Mouse (Mus musculus) lung, adult 2 months (tissue): ENCODE results near the gene Evc2. TPM values are rescaled to one million over a fixed set of nuclear protein-coding genes. Genes with fewer than 3 reads are reported as not detected.

Experiments
- DNase-seq: peaks from one replicate; pipeline ENCODE4 v3.0.0; 2022
- H3K4me1 ChIP-seq: fragments of 200-500 bp; 2 replicates; pipeline ENCODE4 v1.6.1; 2011; ENCODE audit warnings: low read length; ENCODE audit not compliant: control insufficient read depth, insufficient read depth
- H3K4me3 ChIP-seq: fragments of 200-500 bp; replicated peaks from 2 replicates; pipeline ENCODE3; 2011; ENCODE audit warnings: low read depth, mild to moderate bottlenecking, control low read depth, low read length; ENCODE audit errors: extremely low read depth
- CTCF ChIP-seq: fragments of 200-500 bp; IDR thresholded peaks from 2 replicates; pipeline ENCODE4 v1.5.1; 2011; ENCODE audit warnings: mild to moderate bottlenecking, low read length, control low read depth; ENCODE audit not compliant: insufficient read depth
- POLR2A ChIP-seq: fragments of 200-500 bp; IDR thresholded peaks from 2 replicates; pipeline ENCODE4 v1.6.1; 2011; ENCODE audit warnings: low read depth, mild to moderate bottlenecking, control low read depth, low read length, borderline replicate concordance; ENCODE audit errors: extremely low read depth
- WGBS: fragments of 180-500 bp; shearing (Covaris S2); methylation state at CpG from one replicate; pipeline ENCODE4 v1.1.7; 2018; 5-methylcytosine and 5-hydroxymethylcytosine counted together
- polyA plus RNA-seq: library from polyadenylated mRNA; depleted of rRNA; stranded (reverse); fragments of >200 nt; gene quantifications from 2 replicates; pipeline ENCODE4 v1.2.3, GENCODE M21; 2012

Gene Evc2
- polyA plus RNA-seq, 1 experiment = 15.2 TPM

GRCm38 (mm10) chr5:37356027-37356426, 17.7 kb downstream of the Evc2 start:
- no peak for DNase-seq
- no peak for TF ChIP-seq POLR2A
- TF ChIP-seq CTCF = no peak
- 83% methylated on average over 8 of the region's 8 CpGs for WGBS
- Histone ChIP-seq H3K4me1 (no peaks in the 10 kb centered on the region), H3K4me3 (no peak overlapping the region)

GRCm38 (mm10) chr5:37362618-37363017, 24.3 kb downstream of the Evc2 start:
- WGBS = 64% methylated on average over 5 of the region's 5 CpGs
- no peak for TF ChIP-seq CTCF
- TF ChIP-seq POLR2A = no peak
- H3K4me1 ChIP-seq = no peaks in the 10 kb centered on the region
- no peak overlapping the region for H3K4me3 ChIP-seq
- DNase-seq = no peak

- 76% methylated on average over 5 of the region's 5 CpGs for WGBS
Measured at GRCm38 (mm10) chr5:37363284-37363683, 25.0 kb downstream of the Evc2 start.

DNA sequence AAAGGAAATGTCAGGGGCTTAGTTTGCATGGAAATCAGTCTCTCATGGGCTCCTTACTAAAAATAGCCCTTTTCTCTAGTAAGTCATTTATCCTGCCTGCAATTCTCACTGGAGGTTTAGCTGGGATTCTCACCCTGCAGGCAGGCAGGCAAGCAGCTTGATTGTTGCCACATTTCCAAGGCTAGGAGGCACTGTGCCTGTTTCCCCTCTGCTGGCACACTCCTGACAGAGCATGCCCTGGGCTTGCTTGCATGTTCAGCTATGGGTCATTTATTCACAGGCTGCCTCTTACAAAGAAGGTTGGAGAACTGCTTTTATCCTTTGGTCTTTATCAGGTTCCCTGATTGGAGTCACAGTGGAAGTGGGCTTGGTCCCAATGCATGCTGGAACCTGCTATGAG, 27.5 kb downstream of the Evc2 start:
- Histone ChIP-seq H3K4me3 (no peak overlapping the region), H3K4me1 (no peaks in the 10 kb centered on the region)
- DNase-seq = no peak
- TF ChIP-seq CTCF (no peak), POLR2A (no peak)

More at GRCm38 (mm10) chr5:37363284-37363683, 25.0 kb downstream of the Evc2 start:
- TF ChIP-seq CTCF (no peak), POLR2A (no peak)
- no peak for DNase-seq
- H3K4me1 ChIP-seq = no peaks in the 10 kb centered on the region
- no peak overlapping the region for H3K4me3 ChIP-seq

- no peak for DNase-seq
- Histone ChIP-seq H3K4me3 (no peak overlapping the region), H3K4me1 (no peaks in the 10 kb centered on the region)
- TF ChIP-seq CTCF = no peak
- TF ChIP-seq POLR2A = no peak
- 82% methylated on average over 8 of the region's 8 CpGs for WGBS
Measured at GRCm38 (mm10) chr5:37368796-37369195, 30.5 kb downstream of the Evc2 start.

DNA sequence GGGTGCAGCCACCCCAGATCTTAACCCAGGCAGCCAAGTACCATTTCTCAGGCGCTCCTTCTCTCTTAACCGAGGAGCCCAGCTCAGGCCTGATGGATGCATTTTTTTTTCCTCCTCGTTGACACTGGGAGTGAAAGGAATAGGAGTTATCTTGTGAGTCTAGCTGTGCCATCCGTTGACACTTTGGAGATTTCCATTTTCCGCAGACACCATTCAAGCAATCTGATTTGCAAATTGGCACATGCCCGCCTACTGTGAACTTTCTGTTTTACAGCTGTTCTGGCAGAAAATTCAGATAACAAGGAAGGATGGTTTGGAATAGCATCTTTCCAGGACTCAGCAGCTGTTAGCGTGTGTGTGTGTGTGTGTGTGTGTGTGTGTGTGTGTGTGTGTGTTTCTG, 39.1 kb downstream of the Evc2 start:
- TF ChIP-seq POLR2A = no peak
- TF ChIP-seq CTCF = no peak
- no peaks in the 10 kb centered on the region for H3K4me1 ChIP-seq
- WGBS = 84% methylated on average over 7 of the region's 7 CpGs
- DNase-seq = no peak
- no peak overlapping the region for H3K4me3 ChIP-seq

- Histone ChIP-seq H3K4me3 (no peak overlapping the region), H3K4me1 (no peaks in the 10 kb centered on the region)
- no peak for TF ChIP-seq CTCF
- TF ChIP-seq POLR2A = no peak
- no peak for DNase-seq
- WGBS = 79% methylated on average over 4 of the region's 4 CpGs
Measured at GRCm38 (mm10) chr5:37380641-37381040, 42.3 kb downstream of the Evc2 start.

- DNase-seq = no peak
- Histone ChIP-seq H3K4me1 (no peaks in the 10 kb centered on the region), H3K4me3 (no peak overlapping the region)
- WGBS = 87% methylated on average over 3 of the region's 3 CpGs
- no peak for TF ChIP-seq POLR2A
- TF ChIP-seq CTCF = no peak
Measured at GRCm38 (mm10) chr5:37383570-37383969, 45.3 kb downstream of the Evc2 start.

GRCm38 (mm10) chr5:37388646-37389045, 50.3 kb downstream of the Evc2 start:
- DNase-seq = no peak
- Histone ChIP-seq H3K4me1 (no peaks in the 10 kb centered on the region), H3K4me3 (no peak overlapping the region)
- 71% methylated on average over 3 of the region's 3 CpGs for WGBS
- TF ChIP-seq CTCF = no peak
- TF ChIP-seq POLR2A = no peak

DNA sequence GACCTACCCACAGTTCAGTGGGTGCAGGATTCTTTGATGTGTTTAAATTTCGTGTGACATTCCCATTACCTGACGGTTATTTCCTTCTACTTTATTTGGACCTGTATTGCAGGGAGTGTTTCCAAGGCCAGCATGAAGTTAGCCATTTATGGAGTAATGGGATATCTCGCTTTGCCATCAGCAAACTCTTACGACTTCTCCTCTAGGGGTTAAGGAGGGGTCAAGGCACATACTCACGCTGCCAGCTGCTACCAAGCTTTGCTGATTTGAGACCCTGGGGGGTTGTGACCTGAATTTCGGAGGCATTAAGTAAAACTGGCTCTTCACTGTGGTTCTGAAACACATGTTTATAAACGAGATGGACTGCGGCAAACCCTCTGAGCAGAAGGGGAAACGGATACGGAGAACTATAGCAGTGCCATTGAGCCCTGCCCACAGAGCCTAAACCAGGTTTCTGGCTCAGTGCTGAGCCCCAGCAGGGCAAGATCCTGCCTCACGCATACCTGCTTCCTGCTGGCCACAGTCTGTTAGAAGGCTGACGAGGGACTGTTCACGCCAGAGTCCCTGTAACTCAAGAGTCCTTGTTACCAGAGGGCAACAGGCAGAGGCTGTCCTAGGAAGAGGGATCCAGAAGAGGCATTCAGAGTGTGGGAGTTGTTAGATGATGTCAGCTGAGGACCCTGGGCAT, 51.7 kb downstream of the Evc2 start:
- Histone ChIP-seq H3K4me1 (no peaks in the 10 kb centered on the region), H3K4me3 (no peak overlapping the region)
- TF ChIP-seq POLR2A (no peak), CTCF (no peak)
- DNase-seq = no peak
- WGBS = 62% methylated on average over 13 of the region's 13 CpGs
